Mouse (Mus musculus): Measurements from ENCODE around the gene Pdk2. TPM values are rescaled to one million over a fixed set of nuclear protein-coding genes. Genes with fewer than 3 reads are reported as not detected.
"Not testable (repeated sequence)": the region's sequence is repeated elsewhere in the genome, so short reads cannot be mapped to it uniquely, and the experiment has no call there.

The Pdk2 gene
- total RNA-seq, 1 experiment from 2014 or later: 86.4 TPM

DNA sequence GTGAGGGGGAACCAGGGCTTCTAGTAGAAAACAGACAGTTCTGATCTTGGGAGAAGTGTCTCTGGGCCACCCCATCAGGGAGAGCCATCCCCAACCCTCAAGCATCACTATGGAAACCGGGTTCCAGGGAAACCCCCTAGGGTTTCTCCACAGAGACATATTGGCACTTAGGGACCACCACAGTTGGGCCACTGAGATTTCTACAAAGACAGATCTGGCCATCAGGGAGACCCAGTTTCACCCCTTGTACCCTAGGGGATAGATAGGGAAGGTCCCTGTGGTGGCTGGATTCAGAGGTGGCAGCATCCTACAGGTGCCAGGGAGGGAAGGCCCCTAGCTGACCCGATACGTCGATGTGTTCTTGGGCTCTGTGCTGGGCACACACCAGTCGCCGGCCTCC lies 14.3 kb downstream of the Pdk2 start:
- DNase-seq: no peak

DNA sequence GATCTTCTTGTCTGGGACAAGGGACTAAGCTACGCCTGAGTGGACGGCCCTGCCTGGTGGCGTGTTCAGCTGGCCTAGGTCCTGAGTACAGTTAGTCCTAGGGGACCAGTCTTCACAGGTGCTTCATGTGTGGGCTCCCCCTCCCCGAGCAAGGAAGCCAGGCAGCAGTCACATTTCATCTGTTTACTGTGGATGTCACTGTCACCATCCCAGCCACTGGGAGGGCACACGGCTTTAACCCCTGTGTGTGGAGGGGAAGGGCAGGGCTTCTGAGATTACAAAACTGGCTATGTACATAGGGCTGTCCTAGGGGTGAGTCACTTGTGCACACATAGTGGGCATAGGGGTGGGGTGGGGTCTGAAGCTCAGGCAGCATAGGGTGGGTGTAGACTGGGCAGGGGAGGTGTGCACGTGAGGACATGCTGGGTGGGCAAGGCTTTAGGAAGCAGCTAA lies 15.0 kb downstream of the Pdk2 start:
- DNase-seq: no peak

DNA sequence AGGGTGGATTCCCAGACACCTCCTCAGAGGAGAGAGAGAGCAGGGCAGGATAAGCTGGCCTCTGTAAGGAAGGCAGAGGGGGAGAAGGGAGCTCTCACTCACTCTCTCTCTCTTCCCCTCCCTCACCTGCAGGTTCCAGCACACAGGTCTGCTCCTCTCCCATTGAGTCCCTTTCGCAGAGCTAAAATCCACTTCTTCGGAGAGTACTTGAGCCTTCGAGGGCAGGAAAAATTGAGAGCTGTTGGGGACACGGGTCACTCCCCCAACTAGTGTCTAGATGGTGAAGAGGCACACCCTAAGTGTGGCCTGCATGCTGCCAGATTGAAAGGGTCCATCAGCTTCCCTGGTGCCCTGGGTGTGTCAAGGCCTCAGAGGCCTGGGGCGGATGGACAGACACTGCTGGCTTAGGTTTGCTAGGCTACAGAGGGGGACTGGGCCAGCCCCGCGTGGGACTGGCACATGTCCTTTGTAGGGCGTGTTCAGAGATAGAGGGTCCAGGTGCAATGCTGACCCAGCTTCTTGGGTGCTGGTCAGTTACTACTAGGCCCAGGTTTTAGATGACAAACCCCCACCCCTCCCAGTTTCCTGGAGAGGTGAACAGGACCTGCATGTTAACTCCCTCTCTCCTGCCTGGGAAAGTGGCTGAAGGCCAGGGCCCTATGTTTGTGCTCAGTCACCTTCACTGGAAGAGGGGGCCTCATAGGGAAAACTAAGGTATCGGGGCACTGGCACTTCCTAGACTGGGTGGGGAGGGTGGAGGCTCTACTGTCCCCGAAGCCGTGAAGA lies 15.7 kb downstream of the Pdk2 start:
- DNase-seq: no peak

DNA sequence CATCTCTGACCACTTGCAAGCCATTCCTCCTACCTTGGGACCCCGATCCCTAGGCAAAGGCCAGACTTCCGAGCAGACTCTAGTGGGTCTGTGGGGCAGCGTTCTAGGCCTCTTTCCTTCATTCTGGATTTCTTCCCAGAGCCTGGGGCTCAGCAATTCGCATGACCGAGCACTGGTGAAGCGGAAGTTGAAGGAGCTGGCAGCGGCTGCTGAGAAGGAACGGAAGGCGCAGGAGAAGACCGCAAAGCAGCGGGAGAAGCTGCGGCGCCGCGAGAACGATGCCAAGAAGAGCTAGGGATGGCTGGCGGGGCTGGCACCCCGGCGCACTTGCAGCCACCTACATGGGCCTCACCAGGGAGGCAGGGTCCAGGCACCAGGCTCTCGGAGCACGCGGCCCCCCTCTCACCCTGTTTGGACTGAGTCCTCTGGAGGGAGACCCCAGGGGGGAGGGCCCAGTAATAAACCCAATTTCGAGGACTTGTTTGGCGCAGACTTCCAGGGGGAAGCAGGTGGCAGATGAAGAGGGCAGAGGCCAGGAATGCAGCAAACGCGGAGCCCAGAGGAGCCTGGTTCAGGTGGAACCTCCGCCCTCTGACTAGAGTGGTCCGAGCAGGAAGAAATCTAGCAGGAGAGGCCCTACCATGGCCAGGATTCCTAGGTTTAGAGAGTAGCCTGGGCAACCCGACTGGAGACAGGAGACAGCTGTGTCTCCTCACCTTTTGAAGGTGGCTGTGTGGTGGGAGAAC lies 16.5 kb downstream of the Pdk2 start:
- DNase-seq: no peak

DNA sequence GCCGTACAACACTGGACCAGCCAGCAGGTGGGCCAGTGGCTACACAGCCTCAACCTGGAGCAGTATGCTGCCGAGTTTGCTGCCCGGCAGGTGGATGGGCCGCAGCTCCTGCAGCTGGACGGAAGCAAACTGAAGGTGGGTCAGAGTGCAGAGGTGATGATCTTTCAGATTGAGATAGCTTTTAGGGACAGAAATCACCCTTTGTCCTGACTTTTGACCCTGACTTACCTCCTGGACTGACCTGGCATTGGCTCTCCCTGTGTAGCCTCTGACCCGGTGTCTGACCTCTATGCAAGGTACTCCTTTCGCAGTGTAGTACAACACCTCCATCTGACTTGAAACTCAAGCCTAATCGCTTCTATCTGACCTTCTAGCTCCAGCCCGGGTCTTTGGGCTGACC lies 17.7 kb downstream of the Pdk2 start:
- DNase-seq: no peak

DNA sequence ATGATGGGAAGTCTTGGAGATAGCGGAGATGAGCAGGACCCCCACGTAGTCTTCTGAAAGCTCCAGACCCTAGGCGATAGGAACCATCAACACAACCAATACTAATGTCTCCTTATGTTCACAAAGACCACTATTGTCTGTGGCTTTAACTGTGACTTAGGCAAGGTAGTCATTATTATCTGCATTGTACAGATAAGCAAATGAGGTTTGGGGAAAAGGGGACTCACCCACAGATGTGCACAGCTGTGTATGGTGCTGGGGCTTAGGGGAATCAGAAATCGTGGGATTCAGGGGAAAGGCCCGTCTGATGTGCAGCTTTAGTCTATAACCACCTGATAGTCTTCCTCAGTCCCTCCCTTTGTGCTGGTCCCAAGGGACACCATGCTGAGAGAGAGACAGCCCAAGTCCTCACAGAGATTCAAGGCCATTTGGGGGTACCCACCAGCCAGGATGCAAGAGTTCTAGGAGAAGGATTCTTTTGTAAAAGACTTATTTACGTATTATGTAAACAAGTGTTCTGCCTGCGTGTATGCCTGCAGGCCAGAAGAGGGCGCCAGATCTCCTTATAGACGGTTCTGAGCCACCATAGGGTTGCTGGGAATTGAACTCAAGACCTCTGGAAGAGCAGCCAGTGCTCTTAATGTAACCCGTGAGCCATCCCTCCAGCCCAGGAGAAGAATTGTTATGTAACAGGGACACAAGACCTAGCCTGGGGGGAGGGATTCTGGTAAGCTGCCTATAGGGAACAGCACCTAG lies 18.7 kb downstream of the Pdk2 start:
- DNase-seq: no peak

DNA sequence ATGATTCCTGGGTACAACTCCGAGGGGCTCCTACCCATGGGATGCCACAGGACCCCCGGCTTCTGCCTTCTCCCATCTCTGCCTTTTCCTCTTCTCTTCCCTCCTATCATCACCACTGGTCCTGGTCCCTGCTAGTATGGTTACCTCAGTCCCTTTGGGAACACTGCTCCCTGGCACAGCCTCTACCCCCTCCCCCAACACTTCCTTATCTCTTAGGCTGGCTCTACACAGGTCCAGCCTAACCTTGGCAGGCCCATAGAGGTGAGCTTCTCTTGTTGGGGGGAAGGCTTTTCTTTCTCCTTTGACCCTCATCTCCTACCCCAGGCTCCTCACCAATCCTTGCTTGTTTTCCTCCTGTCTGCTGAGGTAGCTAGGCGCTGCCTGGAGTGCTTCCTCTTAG lies 25.7 kb downstream of the Pdk2 start:
- no peak for DNase-seq

DNA sequence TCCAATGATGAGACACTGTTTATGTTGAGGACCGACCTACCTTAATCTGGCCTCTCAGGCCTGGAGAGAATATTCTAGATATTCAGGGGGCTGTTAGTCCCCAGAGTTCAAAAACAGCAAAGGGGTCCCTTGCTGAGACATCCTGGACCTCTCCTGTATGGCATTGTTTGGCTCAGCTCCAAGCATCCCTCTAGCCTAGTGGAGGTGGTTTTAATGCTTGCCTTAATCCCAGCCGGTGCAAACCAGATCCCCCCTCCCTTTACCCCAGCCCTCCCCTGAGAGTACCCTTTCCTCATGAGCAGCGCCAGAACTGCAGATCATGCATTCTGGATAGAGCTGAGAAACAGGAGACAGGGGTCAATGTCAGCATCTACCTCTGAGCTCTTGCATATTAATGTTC lies 28.7 kb downstream of the Pdk2 start:
- DNase-seq: no peak

DNA sequence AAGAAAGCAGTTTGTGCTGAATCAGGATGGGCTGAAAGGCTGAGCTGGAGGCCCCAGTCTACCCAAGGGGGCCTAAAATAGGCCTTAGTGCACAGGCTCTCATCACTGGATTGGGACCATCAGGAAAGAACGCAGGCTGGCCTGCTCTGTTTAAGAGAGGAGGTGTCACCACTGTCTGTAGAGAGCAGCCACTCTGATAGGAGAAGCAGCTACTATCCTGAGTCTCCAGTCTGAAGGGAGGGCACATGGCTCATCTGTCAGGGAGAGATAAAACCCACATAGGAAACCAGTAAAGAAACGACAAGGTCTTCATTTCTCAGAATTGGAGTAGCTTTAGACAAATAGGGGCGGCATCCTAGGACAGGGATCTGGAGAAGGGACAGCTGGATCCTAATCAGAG lies 29.1 kb downstream of the Pdk2 start:
- DNase-seq: no peak

DNA sequence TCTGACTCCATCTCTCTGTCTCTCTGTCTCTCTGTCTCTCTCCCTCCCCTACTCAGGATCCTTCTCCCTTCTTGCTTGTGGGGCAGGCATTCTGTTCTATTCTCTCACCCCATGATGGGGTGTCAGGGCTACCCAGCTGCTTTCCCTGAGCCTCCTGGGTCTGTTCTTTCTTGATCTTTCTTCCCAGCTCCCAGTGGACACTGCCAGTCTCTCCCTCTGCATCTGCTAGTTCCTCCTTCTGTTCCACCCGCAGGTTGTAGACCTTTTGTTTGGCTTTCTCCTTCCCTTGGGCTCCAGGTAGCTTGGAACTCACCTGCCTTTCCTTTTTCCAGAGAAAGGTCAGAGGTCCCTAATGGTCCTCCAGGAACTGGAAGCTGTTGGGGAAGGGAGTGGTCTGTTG lies 29.7 kb downstream of the Pdk2 start:
- no peak for DNase-seq

DNA sequence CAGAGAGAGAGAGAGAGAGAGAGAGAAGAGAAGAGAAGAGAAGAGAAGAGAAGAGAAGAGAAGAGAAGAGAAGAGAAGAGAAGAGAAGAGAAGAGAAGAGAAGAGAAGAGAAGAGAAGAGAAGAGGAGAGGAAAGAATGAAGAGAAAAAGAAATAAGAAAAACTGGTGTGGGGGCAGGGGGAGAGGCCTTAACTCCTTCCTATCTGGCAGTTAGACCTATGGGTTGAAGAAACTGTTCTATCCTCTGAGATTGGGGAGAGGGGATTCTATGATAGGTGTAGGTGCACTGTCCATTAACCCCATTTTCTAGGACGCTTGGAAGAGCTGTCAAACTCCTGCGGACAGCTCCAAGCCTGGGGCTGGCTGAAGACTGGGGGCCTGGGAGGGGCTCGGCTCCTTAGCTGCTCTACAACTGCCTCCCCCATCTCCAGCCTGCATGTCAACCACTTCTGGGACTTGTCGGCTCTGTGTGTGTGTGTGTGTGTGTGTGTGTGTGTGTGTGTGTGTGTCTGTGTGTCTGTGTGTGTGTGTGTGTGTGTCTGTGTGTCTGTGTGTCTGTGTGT lies 30.2 kb downstream of the Pdk2 start:
- not testable (repeated sequence) for DNase-seq

DNA sequence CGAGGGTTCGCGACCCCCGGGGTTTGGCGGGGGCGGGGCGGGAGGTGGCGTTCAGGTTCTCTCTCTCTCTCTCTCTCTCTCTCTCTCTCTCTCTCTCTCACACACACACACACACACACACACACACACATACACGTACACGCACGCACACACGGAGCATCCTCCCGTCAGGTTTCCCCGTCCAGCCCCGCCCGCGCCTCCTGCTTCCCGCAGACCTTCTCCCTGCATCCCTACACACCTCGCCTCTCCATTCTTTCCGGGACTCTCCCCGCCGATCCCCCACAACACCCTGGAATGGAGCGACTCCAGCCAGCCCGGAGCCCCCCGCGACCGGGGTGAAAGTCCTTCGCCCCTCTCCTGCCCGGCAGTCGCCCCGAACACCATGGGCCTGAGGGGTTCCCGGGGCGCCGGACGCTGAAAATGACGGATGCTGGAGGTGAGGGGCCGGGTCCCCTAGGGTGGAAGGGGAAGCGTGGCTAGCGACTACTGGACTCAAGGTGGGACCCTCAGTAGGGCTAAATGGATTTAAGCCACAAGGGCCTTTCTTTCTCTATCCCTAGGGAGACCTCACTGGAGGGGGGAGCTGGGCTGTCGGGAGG lies 30.9 kb downstream of the Pdk2 start:
- DNase-seq: peak; percentile 32

DNA sequence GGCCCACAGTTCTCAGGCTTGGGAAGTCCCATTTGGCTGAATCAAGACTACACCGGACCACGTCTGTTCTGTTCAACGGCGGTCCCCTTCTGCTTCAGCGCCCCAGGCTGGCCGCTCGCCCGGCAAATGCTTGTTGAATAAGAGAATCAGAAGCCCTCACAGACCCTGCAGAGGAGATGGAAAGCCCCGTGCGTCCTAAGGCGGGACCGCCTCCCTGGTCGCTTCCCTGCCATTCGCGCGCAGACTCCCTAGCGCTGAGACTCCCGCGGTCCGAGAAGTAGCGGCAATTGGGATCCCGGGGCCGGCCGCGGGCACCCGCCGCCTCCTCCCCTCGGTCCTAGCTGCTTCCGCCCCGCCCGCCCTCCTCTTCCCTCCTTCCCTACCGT lies 31.5 kb downstream of the Pdk2 start, which contains the start of gene Samd14:
Gene Samd14, plus strand, starts transcription at position 251 of the 386 bp plus-strand sequence.
- DNase-seq: peak; percentile 60

DNA sequence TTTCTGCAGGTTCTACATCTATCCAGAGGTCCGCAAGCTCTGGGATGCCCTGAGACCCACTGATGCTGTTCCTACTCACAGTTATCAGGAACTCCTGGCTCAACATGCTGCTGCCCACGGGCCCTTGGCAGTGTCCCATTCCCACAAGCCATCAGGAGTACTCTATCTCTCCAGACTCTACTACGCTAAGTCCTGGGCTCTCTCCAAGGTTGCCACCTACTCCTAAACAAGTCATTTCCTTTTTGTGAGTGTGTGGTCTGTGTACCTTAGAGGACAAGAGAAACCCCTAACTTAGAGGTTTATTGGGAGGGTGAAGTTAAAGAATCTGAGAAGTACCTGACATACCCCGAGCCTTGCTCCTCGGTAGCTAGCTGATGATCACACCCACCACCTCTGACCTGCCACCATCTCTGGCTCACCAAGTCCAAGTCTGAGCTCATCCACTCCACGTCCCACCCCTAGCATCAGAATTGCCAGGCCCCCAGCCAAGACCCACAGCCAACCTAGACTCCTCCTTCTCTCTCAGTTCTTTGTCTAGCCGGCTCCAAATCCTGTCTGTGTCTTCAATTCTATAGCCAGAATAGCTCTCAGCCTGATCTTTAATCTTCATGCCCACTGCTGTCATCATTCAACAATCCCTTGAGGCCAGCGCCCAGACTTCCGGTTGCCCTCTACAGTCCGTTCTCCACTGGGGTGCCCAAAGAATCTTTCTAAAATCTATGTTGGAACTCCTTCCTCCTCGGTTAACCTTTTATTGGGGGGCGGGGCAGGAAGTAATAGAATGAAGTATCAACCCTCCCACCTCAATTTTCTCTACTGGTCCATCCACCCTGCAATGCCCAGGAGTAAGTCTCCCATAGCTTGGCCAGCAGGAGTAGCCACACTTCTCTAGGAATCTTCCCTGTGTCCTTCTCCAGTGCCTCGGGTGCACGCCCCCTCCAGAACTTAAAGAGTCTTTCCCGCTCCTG lies 32.2 kb downstream of the Pdk2 start:
- DNase-seq: no peak

DNA sequence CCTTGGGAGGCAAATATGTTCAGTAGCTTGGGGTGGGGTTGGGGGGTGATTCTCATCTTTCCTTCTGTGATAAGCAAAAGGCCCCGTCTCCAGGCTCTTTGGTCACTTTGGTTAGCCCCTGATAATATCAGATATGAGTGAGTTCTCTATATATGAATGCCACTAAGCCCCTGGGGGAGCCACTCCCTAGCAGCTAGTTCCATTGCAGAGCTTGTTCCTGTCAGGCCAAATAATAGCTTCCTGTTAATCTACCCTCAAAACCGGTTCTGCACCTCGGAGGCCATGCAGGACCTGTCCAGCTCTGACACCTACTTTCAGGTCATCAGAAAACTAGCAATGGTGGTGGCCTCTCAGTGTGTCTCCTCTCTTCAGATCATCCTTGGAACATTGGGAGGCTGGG lies 33.7 kb downstream of the Pdk2 start:
- no peak for DNase-seq

DNA sequence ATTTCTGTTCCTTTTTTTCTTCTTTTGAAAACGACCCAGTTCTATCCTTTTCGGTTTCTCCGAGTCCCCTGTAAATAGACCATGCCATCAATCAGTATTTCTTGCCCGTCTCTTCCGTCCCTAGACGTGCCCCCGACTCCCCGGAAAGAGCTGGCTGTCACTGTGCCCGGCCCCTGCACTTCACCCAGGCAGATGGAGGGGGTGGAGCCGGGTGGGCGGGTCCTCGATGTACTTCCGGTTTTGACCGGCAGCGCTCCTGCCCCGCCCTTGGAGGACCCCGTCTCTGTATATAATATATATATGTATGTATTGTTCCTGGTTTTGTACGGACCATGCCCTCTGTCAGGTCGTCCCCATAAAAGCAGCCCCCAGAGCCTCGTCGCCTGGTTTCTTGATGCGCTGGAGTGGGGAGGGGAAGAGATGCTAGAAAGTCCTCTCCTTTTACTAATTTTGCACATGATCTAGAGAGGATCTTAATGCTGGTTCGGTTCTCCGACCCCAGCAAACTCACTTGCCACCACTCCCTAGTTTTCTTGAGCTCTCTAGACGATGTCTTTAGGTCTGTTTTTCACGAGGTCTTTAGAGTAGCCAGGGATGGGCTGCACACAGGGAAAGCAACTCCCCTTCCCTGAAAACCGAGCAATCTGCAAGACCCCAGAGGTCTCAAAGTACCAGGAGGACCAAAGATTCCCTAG lies 34.5 kb downstream of the Pdk2 start:
- peak; percentile 87 for DNase-seq

DNA sequence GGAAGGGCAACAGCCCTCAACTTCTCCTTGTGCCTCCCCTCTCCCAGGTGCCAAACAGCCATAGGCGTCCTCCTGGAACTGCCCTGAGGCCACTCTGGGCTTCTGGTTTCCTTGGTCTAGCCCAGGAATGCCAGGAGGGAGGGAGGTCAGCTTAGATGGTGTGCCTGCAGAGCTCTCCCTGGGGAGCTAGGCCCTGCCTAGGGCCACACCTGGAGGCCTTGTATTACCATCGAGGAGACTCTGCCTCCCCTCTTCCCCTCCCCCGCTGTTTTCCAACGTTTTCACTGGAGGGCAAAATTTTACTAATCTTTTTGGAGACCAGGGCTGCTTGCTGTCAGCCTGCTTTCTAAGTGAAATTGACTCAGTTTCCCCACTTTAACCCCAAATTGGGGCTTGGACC lies 35.1 kb downstream of the Pdk2 start:
- no peak for DNase-seq

DNA sequence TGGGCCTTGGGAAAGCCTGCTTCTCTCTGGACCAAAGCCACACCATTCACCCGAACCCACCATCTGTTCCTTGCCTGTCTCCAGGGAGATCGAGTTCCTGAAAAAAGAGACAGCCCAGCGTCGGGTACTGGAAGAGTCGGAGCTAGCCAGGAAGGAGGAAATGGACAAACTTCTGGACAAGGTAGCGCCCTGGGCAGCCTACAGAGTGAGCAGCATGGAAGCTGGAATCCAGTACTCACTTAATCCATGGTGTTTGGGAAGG lies 36.3 kb downstream of the Pdk2 start:
- no peak for DNase-seq

DNA sequence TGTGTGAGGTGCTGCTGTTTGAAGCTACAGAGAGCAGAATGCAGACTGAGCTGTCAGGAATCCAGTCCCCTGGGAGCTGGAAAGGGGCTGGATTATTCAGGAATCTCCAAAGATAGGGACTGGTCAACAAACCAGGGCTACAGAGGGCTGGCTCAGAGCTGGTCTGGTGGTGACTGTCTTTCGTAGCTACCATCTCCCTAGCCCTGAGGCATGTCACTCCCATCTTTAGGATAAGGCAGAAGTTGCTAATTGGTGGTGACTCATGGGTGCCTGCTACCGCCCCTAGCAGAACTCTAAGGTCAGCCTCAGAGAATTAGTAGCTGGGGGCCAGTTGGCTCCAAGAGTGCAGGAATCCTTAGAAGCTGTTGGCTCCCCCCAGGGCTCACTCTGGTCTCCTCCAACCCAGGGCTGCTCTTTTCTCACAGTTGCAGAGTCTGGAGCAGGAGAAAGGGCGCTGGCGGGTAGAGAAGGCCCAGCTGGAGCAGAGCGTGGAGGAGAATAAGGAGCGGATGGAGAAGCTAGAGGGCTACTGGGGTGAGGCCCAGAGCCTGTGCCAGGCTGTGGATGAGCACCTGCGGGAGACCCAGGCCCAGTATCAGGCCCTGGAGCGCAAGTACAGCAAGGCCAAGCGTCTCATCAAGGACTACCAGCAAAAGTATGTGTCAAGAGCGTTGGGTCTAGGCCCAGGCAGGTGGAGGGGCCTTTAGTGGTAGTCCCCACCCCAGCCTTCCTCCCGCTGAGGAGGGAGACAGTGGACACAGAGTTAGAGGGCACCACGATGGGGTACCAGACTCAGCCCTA lies 36.8 kb downstream of the Pdk2 start:
- DNase-seq: no peak

DNA sequence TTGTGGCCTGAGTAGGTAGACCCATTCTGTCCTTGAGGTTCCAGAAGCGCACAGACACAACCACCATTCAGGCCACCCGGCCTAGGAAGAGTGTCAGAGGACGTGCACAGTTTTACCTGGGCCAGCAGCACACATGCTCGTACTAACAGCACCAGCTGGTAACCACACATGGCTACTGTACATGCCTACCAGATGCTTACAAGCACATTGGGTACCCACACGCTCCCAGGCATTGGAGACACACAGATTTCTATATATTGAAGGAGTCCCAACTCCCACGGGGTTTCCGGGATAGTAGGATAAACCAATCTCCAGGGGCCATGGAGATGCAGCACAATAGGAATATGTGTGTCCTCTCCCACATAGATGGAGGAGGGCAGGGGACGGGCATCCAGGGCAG lies 38.4 kb downstream of the Pdk2 start:
- DNase-seq: no peak

Data from adrenal gland, postnatal 25 days (tissue).